Mouse (Mus musculus) midbrain, embryonic 16.5 days (tissue): Measurements from ENCODE around the gene Zfp853. TPM values are rescaled to one million over a fixed set of nuclear protein-coding genes. Genes with fewer than 3 reads are reported as not detected.

Experiments
- ATAC-seq: fragments of 200-750 bp; cut with Nextera tagmentation; 2 replicates; pipeline ENCODE4 v1.8.0; 2017; ENCODE audit warnings: moderate TSS enrichment
- H3K27ac ChIP-seq: fragments of 300-500 bp; sonication (generic); 2 replicates; pipeline ENCODE4 v1.5.1; 2014; ENCODE audit warnings: mild to moderate bottlenecking, low read length, mixed read lengths
- H3K27me3 ChIP-seq: fragments of 300-500 bp; sonication (generic); 2 replicates; pipeline ENCODE4 v1.6.1; 2014; ENCODE audit warnings: low read depth, low read length, mixed read lengths; ENCODE audit not compliant: control insufficient read depth, insufficient read depth
- H3K36me3 ChIP-seq: fragments of 300-500 bp; sonication (generic); 2 replicates; pipeline ENCODE4 v1.6.1; 2014; ENCODE audit warnings: mild to moderate bottlenecking, low read length, moderate library complexity, mixed read lengths; ENCODE audit not compliant: control insufficient read depth, insufficient read depth
- H3K4me1 ChIP-seq: fragments of 300-500 bp; sonication (generic); 2 replicates; pipeline ENCODE4 v1.6.1; 2014; ENCODE audit warnings: mild to moderate bottlenecking, low read length, mixed read lengths; ENCODE audit not compliant: control insufficient read depth, insufficient read depth
- H3K4me2 ChIP-seq: fragments of 300-500 bp; sonication (generic); 2 replicates; pipeline ENCODE4 v1.6.1; 2014; ENCODE audit warnings: mild to moderate bottlenecking, low read length, mixed read lengths
- H3K4me3 ChIP-seq: fragments of 300-500 bp; sonication (generic); 2 replicates; pipeline ENCODE4 v1.5.1; 2014; ENCODE audit warnings: low read depth, mild to moderate bottlenecking, low read length, moderate library complexity, mixed read lengths
- H3K9ac ChIP-seq: fragments of 300-500 bp; sonication (generic); 2 replicates; pipeline ENCODE4 v1.6.1; 2014; ENCODE audit warnings: low read depth, low read length, mixed read lengths
- H3K9me3 ChIP-seq: fragments of 300-500 bp; sonication (generic); replicated peaks from 2 replicates; pipeline ENCODE4 v1.6.1; 2014; ENCODE audit warnings: mild to moderate bottlenecking, low read length, mixed read lengths; ENCODE audit not compliant: control insufficient read depth, poor library complexity, severe bottlenecking
- WGBS: fragments of 180-500 bp; shearing (Covaris S2); extraction: QIAGEN DNeasy Blood & Tissue Kit; methylation state at CpG from one replicate; pipeline ENCODE4 v1.1.7; 2014; 5-methylcytosine and 5-hydroxymethylcytosine counted together
- polyA plus RNA-seq: library from polyadenylated mRNA; unstranded; fragments of >200 nt; fragmentation: Nextera tagmentation; extraction: Ambion mirVana; gene quantifications from 2 replicates; pipeline ENCODE4 v1.2.1, GENCODE M21; 2015

Zfp853 gene
- polyA plus RNA-seq, 1 experiment from 2014 or later: 0.48 TPM

DNA sequence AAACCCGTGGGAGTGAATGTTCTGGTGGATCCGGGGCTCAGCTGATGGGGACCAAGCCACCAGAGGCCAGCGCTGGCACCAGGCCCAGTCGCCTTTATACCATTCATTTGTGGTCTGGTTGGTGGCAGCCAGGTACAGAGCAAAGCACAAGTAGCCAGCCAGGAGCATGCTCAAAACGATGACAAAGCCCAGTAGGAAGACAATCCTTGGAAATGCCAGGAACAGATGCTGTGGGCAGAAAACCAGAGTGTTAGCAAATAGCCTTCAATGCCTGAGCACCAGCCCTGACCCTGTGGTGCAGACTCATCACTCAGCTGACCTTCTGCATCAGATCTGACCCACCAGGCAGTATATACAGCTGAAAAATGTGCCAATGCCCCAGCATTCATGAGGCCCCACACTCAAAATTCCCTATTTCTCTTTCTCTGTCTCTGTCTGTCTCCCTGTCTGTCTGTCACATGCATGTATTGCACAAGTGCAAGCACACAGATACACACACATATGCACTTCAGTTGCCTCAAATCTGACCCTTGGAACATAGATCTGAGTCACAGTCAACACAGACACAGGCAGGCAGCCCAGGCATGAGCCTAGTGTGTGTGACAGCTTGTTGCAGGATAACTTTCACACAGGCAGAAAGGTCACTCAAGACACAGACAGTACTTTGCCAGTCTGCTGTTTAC is 23.3 kb upstream of the Zfp853 start:
- H3K4me2 ChIP-seq: no peak overlapping the region
- no peak for ATAC-seq
- 93% methylated on average over 5 of the region's 5 CpGs for WGBS

DNA sequence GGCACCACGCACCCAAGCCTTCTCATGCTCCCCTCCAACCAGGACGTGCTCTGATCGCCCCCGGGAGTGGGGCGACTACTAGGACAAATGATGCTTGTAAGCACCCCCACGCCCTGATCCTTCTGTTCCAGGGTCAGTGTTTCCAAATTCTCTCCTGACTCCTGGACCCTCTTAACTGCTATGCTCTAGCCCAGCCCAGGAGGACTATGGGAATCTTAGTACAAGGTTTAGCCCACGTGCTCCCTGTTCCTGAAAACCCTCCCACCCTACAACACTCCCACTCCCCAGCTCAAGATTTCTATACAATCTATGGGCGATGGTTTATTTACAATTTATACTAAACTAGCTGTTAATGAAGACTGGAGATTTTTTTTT is 22.1 kb upstream of the Zfp853 start:
- Histone ChIP-seq H3K36me3 (peaks cover 22% of the 10 kb centered on the region), H3K4me2 (peak overlapping the region; percentile 68), H3K9me3 (no peaks in the 10 kb centered on the region), H3K9ac (no peak overlapping the region), H3K4me1 (peaks cover 21% of the 10 kb centered on the region), H3K27ac (peak overlapping the region; percentile 97), H3K4me3 (peak overlapping the region; percentile 89), H3K27me3 (no peaks in the 10 kb centered on the region)
- ATAC-seq: peak; percentile 37
- WGBS: 13% methylated on average over 8 of the region's 8 CpGs

More for the DNA sequence above, 23.3 kb upstream of the Zfp853 start:
- peaks cover 20% of the 10 kb centered on the region for H3K4me1 ChIP-seq
- no peaks in the 10 kb centered on the region for H3K9me3 ChIP-seq
- no peak overlapping the region for H3K4me3 ChIP-seq
- peaks cover 14% of the 10 kb centered on the region; the same call in 1 of the 2 replicates for H3K36me3 ChIP-seq
- no peaks in the 10 kb centered on the region for H3K27me3 ChIP-seq
- H3K9ac ChIP-seq: no peak overlapping the region
- H3K27ac ChIP-seq: no peak overlapping the region

DNA sequence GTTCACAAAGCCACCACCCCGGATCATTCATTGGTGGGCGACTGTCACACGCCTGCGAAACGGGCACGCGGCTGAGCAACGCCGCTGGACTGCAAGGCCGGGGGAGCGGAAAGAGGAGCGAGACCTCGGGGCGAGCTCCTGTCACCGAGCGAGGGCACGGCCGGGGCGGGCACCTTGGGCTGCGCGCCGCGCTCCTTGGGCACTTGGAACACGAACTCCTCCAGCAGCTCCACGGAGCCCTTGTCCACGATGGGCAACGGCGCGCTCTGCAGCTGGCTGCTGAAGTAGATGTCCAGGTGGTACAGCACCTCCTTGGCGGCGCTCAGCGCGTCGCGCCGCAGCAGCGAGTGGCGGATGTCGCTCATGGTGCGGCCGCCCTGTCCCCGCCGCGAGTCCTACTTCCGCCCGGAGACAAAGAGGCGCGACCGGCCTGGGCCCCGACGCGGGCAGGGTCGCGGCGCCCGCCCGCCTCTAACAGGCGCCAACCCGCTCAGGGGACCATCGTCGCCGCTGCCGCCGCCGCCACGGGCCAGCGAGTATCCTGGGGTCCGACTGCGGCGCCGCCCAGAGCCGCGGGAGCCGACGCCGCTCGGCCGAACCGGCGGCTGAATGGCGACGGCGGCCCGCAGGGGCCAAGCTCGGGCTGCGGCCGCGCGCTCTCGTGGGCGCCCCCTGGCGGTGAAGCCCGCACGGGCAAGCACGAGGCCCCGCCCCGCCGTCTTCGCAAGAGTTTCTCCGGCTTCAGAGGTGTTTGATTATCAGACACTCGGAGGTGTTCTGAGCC is 21.5 kb upstream of the Zfp853 start, which contains the start of gene E130309D02Rik:
Gene E130309D02Rik, minus strand, starts transcription at position 631 of the 784 bp plus-strand sequence.
- Histone ChIP-seq H3K36me3 (peaks cover 24% of the 10 kb centered on the region), H3K4me2 (peak within 1 kb of the TSS; percentile 68), H3K27ac (peak within 1 kb of the TSS; percentile 97), H3K9me3 (no peaks in the 10 kb centered on the region), H3K4me1 (peaks cover 23% of the 10 kb centered on the region), H3K4me3 (peak within 1 kb of the TSS; percentile 89), H3K9ac (peak within 1 kb of the TSS; percentile 98), H3K27me3 (no peaks in the 10 kb centered on the region)
- under 1% methylated on average over 90 of the region's 101 CpGs for WGBS
- peak; percentile 79 for ATAC-seq

DNA sequence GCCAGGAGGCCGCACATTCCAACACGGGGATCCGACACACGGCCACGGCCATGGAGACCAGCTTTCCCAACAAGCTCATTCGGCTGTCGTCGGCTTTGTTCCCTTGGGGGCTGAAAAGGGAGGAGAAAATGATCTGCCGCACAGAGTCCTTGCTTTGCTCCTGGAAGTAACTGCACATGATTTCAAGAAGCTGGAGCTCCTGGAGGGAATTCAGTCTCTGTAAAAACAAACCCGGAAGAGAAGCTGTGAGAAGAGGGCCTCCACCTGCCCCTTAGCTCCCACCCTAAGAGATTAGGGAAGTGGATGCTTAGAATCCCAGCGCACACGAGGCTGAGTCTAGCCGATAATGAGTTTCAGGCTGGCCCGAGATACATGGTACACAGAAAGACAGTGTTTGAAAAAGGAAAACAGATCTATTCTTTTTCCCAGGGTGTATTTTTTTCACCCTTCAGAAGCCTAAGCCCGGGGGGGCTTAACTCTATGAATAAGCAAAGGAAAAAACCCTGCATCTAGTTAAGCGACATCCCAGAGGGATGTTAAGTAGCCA is 20.8 kb upstream of the Zfp853 start:
- no peak; the same call in 1 of the 2 replicates for ATAC-seq
- WGBS: under 1% methylated on average over 16 of the region's 16 CpGs
- H3K4me2 ChIP-seq: peak overlapping the region; percentile 68
- peaks cover 23% of the 10 kb centered on the region for H3K4me1 ChIP-seq
- peak overlapping the region; percentile 97 for H3K27ac ChIP-seq
- peaks cover 27% of the 10 kb centered on the region for H3K36me3 ChIP-seq
- no peaks in the 10 kb centered on the region for H3K27me3 ChIP-seq
- peak overlapping the region; percentile 89 for H3K4me3 ChIP-seq
- H3K9ac ChIP-seq: peak overlapping the region; percentile 98
- no peaks in the 10 kb centered on the region for H3K9me3 ChIP-seq

DNA sequence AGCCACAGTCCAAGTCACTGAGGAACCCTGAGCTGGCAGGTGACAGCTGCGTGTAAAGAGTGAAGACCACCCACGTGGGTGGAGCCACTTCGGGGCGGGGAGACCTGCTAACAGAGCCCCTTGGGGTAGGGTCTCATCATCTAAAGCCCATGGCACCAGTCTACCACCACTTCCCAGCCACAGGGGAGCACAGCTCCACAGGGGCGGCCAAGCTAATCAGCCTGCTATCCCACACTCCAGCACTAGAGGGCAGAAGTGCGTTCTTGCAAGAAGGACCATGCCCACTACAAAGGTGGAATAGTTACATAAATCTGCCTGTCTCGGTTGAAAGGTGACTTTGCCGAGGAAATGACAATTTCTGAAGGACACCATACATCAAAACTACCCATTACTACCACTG is 18.5 kb upstream of the Zfp853 start:
- no peak overlapping the region for H3K4me2 ChIP-seq
- WGBS: 74% methylated on average over 8 of the region's 8 CpGs
- H3K27me3 ChIP-seq: no peaks in the 10 kb centered on the region
- peaks cover 26% of the 10 kb centered on the region for H3K4me1 ChIP-seq
- H3K9ac ChIP-seq: no peak overlapping the region
- H3K4me3 ChIP-seq: no peak overlapping the region
- H3K9me3 ChIP-seq: no peaks in the 10 kb centered on the region
- no peak for ATAC-seq
- H3K27ac ChIP-seq: no peak overlapping the region
- H3K36me3 ChIP-seq: peaks cover 40% of the 10 kb centered on the region

DNA sequence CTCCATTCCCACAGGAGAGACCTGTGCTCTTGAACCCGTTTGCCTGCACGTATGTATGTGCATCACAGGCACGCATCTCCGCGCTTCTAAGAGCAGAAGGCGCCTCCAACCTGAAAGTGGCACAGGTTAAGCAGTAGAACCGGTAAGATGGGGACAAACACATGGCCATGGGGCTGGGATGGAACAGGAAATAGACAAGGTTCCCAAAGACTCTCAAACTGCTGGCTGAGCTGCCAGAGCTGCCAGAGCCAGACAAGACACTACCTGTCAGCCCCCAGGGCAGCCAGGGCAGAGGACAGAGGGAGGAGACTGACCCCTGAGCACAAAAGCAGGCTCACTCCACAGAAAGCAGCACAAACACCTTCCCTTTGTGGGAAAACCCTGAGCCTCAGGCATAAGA is 16.5 kb upstream of the Zfp853 start:
- H3K4me1 ChIP-seq: peaks cover 27% of the 10 kb centered on the region
- no peak overlapping the region for H3K9ac ChIP-seq
- no peak overlapping the region for H3K4me3 ChIP-seq
- no peak overlapping the region for H3K4me2 ChIP-seq
- H3K36me3 ChIP-seq: peaks cover 42% of the 10 kb centered on the region
- H3K27ac ChIP-seq: no peak overlapping the region
- no peak for ATAC-seq
- no peaks in the 10 kb centered on the region for H3K27me3 ChIP-seq
- WGBS: 98% methylated on average over 7 of the region's 7 CpGs
- H3K9me3 ChIP-seq: no peaks in the 10 kb centered on the region

DNA sequence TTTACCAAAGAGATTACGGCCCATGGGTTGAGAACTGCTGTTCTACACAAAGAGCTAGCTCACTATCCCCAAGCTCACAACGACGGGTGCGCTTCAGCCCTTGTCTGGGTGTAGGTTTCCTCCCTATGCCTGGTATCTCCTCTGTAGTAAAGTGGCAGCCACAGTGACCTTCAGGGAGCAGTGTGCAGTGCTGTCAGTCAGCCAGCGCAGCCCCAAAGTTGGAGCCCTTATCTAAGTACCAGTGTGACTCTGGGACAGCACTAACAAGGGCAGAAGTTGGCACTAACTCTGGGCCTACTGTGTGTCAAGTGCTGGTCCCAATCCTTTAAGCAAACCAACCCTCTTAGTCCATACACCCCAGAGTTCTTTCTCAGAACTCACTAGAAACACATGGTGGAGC is 15.4 kb upstream of the Zfp853 start:
- Histone ChIP-seq H3K4me2 (no peak overlapping the region), H3K9ac (no peak overlapping the region), H3K27ac (no peak overlapping the region), H3K4me3 (no peak overlapping the region), H3K27me3 (no peaks in the 10 kb centered on the region), H3K4me1 (peaks cover 22% of the 10 kb centered on the region), H3K36me3 (peaks cover 46% of the 10 kb centered on the region), H3K9me3 (no peaks in the 10 kb centered on the region)
- no peak for ATAC-seq
- 94% methylated on average over 5 of the region's 5 CpGs for WGBS

DNA sequence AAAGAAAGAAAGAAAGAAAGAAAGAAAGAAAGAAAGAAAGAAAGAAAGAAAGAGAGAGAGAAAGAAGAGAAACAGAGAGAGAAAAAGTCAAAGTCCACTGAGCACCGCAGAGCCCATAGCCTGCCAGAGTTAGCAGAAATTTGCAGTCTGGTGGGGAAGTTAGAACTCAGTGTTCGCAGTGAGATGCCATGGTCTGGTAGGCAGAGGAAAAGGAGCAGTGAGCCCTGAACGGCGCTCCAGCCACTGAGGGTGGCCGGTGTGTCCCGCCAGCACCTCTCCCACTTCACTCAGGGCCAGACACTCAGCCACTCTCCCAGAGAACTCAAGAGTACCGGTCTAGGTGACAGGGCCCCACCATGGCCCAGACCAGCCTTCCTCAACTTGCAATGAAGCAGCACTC is 10.8 kb upstream of the Zfp853 start:
- no peaks in the 10 kb centered on the region for H3K9me3 ChIP-seq
- H3K27me3 ChIP-seq: no peaks in the 10 kb centered on the region
- no peak overlapping the region for H3K27ac ChIP-seq
- H3K4me1 ChIP-seq: peaks cover 4% of the 10 kb centered on the region; the same call in 1 of the 2 replicates
- H3K36me3 ChIP-seq: peaks cover 38% of the 10 kb centered on the region
- no peak overlapping the region for H3K4me3 ChIP-seq
- no peak for ATAC-seq
- H3K9ac ChIP-seq: no peak overlapping the region
- no peak overlapping the region for H3K4me2 ChIP-seq
- 84% methylated on average over 7 of the region's 7 CpGs for WGBS

DNA sequence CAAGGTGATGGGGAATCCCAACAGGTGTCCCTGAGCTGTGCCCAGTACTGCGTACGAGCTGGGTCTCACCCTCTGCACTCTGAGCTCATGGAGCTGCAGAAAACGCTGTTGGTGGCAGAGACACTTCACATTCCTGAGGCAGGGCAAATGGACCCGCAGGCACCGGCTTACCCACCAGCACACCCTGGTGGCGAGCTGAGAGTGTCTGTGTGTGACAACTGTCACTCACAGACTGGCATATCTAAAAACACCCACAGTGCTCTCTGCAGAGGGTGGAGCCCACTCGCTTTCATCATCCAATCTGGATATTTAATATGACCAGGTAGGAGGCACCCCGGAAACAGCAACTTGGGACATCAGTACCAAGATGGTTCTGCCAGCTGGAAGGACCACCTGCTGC is 7.9 kb upstream of the Zfp853 start:
- H3K9ac ChIP-seq: no peak overlapping the region
- H3K27ac ChIP-seq: no peak overlapping the region
- 84% methylated on average over 8 of the region's 8 CpGs for WGBS
- H3K9me3 ChIP-seq: no peaks in the 10 kb centered on the region
- H3K4me3 ChIP-seq: no peak overlapping the region
- no peak overlapping the region for H3K4me2 ChIP-seq
- H3K4me1 ChIP-seq: no peaks in the 10 kb centered on the region; the same call in 1 of the 2 replicates
- ATAC-seq: no peak
- peaks cover 27% of the 10 kb centered on the region for H3K36me3 ChIP-seq
- no peaks in the 10 kb centered on the region for H3K27me3 ChIP-seq
